Mouse (Mus musculus) heart, adult 2 months (tissue): ENCODE data around the gene Chst8.

Experiments
- CTCF ChIP-seq: fragments of 200-600 bp; IDR thresholded peaks from 2 replicates; pipeline ENCODE4 v1.8.1; 2022; ENCODE audit warnings: antibody characterized with exemption, mild to moderate bottlenecking, moderate library complexity
- EP300 ChIP-seq: fragments of 200-500 bp; IDR thresholded peaks from 2 replicates; pipeline ENCODE4 v1.6.1; 2011; ENCODE audit warnings: low read depth, low read length, control low read depth; ENCODE audit not compliant: insufficient read depth
- POLR2A ChIP-seq: fragments of 200-500 bp; IDR thresholded peaks from 2 replicates; pipeline ENCODE4 v1.6.1; 2011; ENCODE audit warnings: mild to moderate bottlenecking, low read depth, low read length, control low read depth; ENCODE audit not compliant: insufficient read depth

GRCm38 (mm10) chr7:34693072-34693471, 119.4 kb downstream of the Chst8 start:
- TF ChIP-seq CTCF (no peak), POLR2A (no peak), EP300 (no peak)
